Mouse (Mus musculus): ENCODE measurements around the gene Slc7a14. TPM values are rescaled to one million over a fixed set of nuclear protein-coding genes. Genes with fewer than 3 reads are reported as not detected.

Slc7a14 gene
- polyA plus RNA-seq, 1 experiment from 2014 or later = 3.0 TPM

- 88% methylated on average over 17 of the region's 17 CpGs for WGBS
- no peaks in the 10 kb centered on the region for H3K9me3 ChIP-seq
- no peak overlapping the region for H3K4me3 ChIP-seq (replicated peaks)
- no peaks in the 10 kb centered on the region for H3K4me1 ChIP-seq (replicated peaks)
- no peaks in the 10 kb centered on the region for H3K36me3 ChIP-seq
- no peak overlapping the region for H3K9ac ChIP-seq (replicated peaks)
- no peak for ATAC-seq
- no peak overlapping the region for H3K4me2 ChIP-seq (replicated peaks)
- no peaks in the 10 kb centered on the region for H3K27me3 ChIP-seq
- H3K27ac ChIP-seq = no peak overlapping the region
These were observed 110.9 kb downstream of the Slc7a14 start for GRCm38 (mm10) chr3:31199162-31199877.

- H3K9ac ChIP-seq (replicated peaks) = no peak overlapping the region
- H3K9me3 ChIP-seq = no peaks in the 10 kb centered on the region
- no peak overlapping the region for H3K4me2 ChIP-seq (replicated peaks)
- no peak for ATAC-seq
- no peak overlapping the region for H3K27ac ChIP-seq
- H3K36me3 ChIP-seq = no peaks in the 10 kb centered on the region
- 92% methylated on average over 10 of the region's 10 CpGs for WGBS
- H3K4me1 ChIP-seq (replicated peaks) = no peaks in the 10 kb centered on the region
- H3K4me3 ChIP-seq (replicated peaks) = no peak overlapping the region
- H3K27me3 ChIP-seq = no peaks in the 10 kb centered on the region
These were observed 118.8 kb downstream of the Slc7a14 start for GRCm38 (mm10) chr3:31191402-31191801.

GRCm38 (mm10) chr3:31190342-31190741 is 119.8 kb downstream of the Slc7a14 start:
- H3K9me3 ChIP-seq = no peaks in the 10 kb centered on the region
- no peak overlapping the region for H3K4me3 ChIP-seq (replicated peaks)
- ATAC-seq = no peak
- no peak overlapping the region for H3K4me2 ChIP-seq (replicated peaks)
- H3K9ac ChIP-seq (replicated peaks) = no peak overlapping the region
- WGBS = 95% methylated on average over 7 of the region's 7 CpGs
- no peaks in the 10 kb centered on the region for H3K36me3 ChIP-seq
- no peaks in the 10 kb centered on the region for H3K4me1 ChIP-seq (replicated peaks)
- no peak overlapping the region for H3K27ac ChIP-seq
- no peaks in the 10 kb centered on the region for H3K27me3 ChIP-seq

- Histone ChIP-seq H3K36me3 (no peaks in the 10 kb centered on the region), H3K4me3 (replicated peaks) (no peak overlapping the region), H3K27ac (no peak overlapping the region), H3K27me3 (no peaks in the 10 kb centered on the region), H3K4me1 (replicated peaks) (peaks cover 15% of the 10 kb centered on the region), H3K9me3 (no peaks in the 10 kb centered on the region), H3K9ac (replicated peaks) (no peak overlapping the region), H3K4me2 (replicated peaks) (peak overlapping the region; percentile 22; the same call in 1 of the 2 replicates)
- ATAC-seq = peak; percentile 77
- WGBS = 19% methylated on average over 12 of the region's 12 CpGs
These were observed 143.8 kb downstream of the Slc7a14 start for GRCm38 (mm10) chr3:31166365-31166871.

- Histone ChIP-seq H3K36me3 (no peaks in the 10 kb centered on the region), H3K4me3 (replicated peaks) (no peak overlapping the region), H3K4me1 (replicated peaks) (peaks cover 15% of the 10 kb centered on the region), H3K27me3 (no peaks in the 10 kb centered on the region), H3K4me2 (replicated peaks) (no peak overlapping the region), H3K9ac (replicated peaks) (no peak overlapping the region), H3K27ac (no peak overlapping the region), H3K9me3 (no peaks in the 10 kb centered on the region)
- WGBS = 54% methylated on average over 3 of the region's 3 CpGs
- peak; percentile 71 for ATAC-seq
These were observed 144.4 kb downstream of the Slc7a14 start for GRCm38 (mm10) chr3:31165803-31166202.

GRCm38 (mm10) chr3:31162860-31163259 is 147.3 kb downstream of the Slc7a14 start:
- H3K36me3 ChIP-seq = no peaks in the 10 kb centered on the region
- no peak overlapping the region for H3K27ac ChIP-seq
- no peak for ATAC-seq
- H3K9me3 ChIP-seq = no peaks in the 10 kb centered on the region
- no peak overlapping the region for H3K4me2 ChIP-seq (replicated peaks)
- H3K4me1 ChIP-seq (replicated peaks) = peaks cover 15% of the 10 kb centered on the region
- no peak overlapping the region for H3K4me3 ChIP-seq (replicated peaks)
- no peak overlapping the region for H3K9ac ChIP-seq (replicated peaks)
- 95% methylated on average over 14 of the region's 14 CpGs for WGBS
- no peaks in the 10 kb centered on the region for H3K27me3 ChIP-seq

- WGBS = 32% methylated on average over 6 of the region's 6 CpGs
- no peak for ATAC-seq
- H3K27me3 ChIP-seq = no peaks in the 10 kb centered on the region
These were observed 148.8 kb downstream of the Slc7a14 start for GRCm38 (mm10) chr3:31161336-31161735.

GRCm38 (mm10) chr3:31160046-31160445 is 150.1 kb downstream of the Slc7a14 start:
- 77% methylated on average over 10 of the region's 10 CpGs for WGBS
- no peaks in the 10 kb centered on the region for H3K36me3 ChIP-seq
- H3K4me1 ChIP-seq (replicated peaks) = peaks cover 3% of the 10 kb centered on the region; the same call in 1 of the 2 replicates
- no peaks in the 10 kb centered on the region for H3K9me3 ChIP-seq
- no peak overlapping the region for H3K27ac ChIP-seq
- H3K27me3 ChIP-seq = no peaks in the 10 kb centered on the region
- H3K9ac ChIP-seq (replicated peaks) = no peak overlapping the region
- ATAC-seq = no peak
- H3K4me3 ChIP-seq (replicated peaks) = no peak overlapping the region
- H3K4me2 ChIP-seq (replicated peaks) = no peak overlapping the region

More at GRCm38 (mm10) chr3:31161336-31161735, 148.8 kb downstream of the Slc7a14 start:
- no peaks in the 10 kb centered on the region for H3K36me3 ChIP-seq
- no peak overlapping the region for H3K9ac ChIP-seq (replicated peaks)
- no peak overlapping the region for H3K4me3 ChIP-seq (replicated peaks)
- H3K9me3 ChIP-seq = no peaks in the 10 kb centered on the region
- no peak overlapping the region for H3K27ac ChIP-seq
- no peak overlapping the region for H3K4me2 ChIP-seq (replicated peaks)
- H3K4me1 ChIP-seq (replicated peaks) = peaks cover 9% of the 10 kb centered on the region

- Histone ChIP-seq H3K9me3 (no peaks in the 10 kb centered on the region), H3K4me2 (replicated peaks) (no peak overlapping the region), H3K27me3 (no peaks in the 10 kb centered on the region), H3K4me3 (replicated peaks) (no peak overlapping the region), H3K36me3 (no peaks in the 10 kb centered on the region), H3K27ac (no peak overlapping the region), H3K9ac (replicated peaks) (no peak overlapping the region), H3K4me1 (replicated peaks) (peaks cover 3% of the 10 kb centered on the region; the same call in 1 of the 2 replicates)
- WGBS = 89% methylated on average over 15 of the region's 15 CpGs
- no peak for ATAC-seq
These were observed 152.4 kb downstream of the Slc7a14 start for GRCm38 (mm10) chr3:31157776-31158175.

- H3K4me3 ChIP-seq (replicated peaks) = no peak overlapping the region
- H3K36me3 ChIP-seq = no peaks in the 10 kb centered on the region
- H3K9ac ChIP-seq (replicated peaks) = no peak overlapping the region
- H3K27ac ChIP-seq = no peak overlapping the region
- peaks cover 3% of the 10 kb centered on the region; the same call in 1 of the 2 replicates for H3K27me3 ChIP-seq
- ATAC-seq = peak; percentile 49; the same call in 1 of the 2 replicates
- no peaks in the 10 kb centered on the region for H3K9me3 ChIP-seq
- 46% methylated on average over 3 of the region's 3 CpGs for WGBS
- no peak overlapping the region for H3K4me2 ChIP-seq (replicated peaks)
- peaks cover 3% of the 10 kb centered on the region; the same call in 1 of the 2 replicates for H3K4me1 ChIP-seq (replicated peaks)
These were observed 154.1 kb downstream of the Slc7a14 start for GRCm38 (mm10) chr3:31156126-31156525.

Data from midbrain, embryonic 13.5 days (tissue).